Mouse (Mus musculus): ENCODE data around the gene Slc1a6. TPM values are rescaled to one million over a fixed set of nuclear protein-coding genes. Genes with fewer than 3 reads are reported as not detected.

The Slc1a6 gene
- polyA plus RNA-seq, 1 experiment from 2014 or later, result 1.1 TPM

DNA sequence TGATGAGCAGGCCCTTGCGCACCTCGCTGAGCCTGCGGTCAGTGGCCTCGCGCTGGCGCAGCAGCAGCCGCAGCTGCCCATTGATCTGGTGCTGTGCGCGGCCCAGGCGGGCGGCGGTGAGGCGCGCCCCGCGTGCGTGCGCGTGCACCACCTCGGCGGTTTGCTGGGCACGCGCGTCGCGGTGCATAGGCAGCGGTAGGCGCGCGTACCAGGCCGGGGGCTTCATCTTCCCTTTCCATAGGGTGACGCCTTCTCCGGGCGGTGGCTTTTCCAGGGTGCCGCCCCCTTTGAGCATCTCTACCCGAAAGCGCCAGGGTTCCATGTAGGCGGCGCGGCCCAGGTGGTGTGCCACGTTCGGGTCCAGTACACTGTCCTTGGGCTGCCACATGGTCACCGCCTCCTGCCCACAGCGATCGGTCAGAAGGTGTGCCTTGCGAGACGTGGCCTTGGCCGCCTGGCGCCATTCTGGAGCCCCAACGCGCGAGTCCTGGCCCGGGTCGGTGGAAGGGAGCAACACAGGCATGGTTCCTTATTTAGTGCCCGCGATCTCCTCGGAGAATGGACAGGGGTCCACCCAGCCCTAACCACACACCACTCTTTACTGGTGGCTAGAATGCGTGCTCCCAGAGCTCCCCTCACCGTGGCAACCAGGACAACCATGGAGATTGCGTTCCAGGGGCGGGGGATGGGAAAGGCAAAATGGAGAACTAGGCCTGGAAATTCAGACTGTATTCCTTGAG is 27.7 kb upstream of the Slc1a6 start, which contains the start of gene Ccdc105:
Ccdc105 (minus strand) TSS at position 614 of the 740 bp plus-strand sequence.
- Histone ChIP-seq H3K27me3 (ENCODE audit: control insufficient read depth, insufficient read depth, low read length) (no peaks in the 10 kb centered on the region), H3K36me3 (replicated peaks; ENCODE audit: control insufficient read depth, insufficient read depth, low read depth, low read length) (no peaks in the 10 kb centered on the region), H3K9ac (replicated peaks; ENCODE audit: low read length) (peak within 1 kb of the TSS; percentile 83), H3K4me1 (ENCODE audit: control insufficient read depth, insufficient read depth, low read length) (no peaks in the 10 kb centered on the region), H3K27ac (replicated peaks; ENCODE audit: low read depth, low read length) (no peak within 1 kb of the TSS), H3K4me3 (ENCODE audit: low read depth, low read length) (peak within 1 kb of the TSS; percentile 50), H3K4me2 (ENCODE audit: low read depth, low read length) (peak within 1 kb of the TSS; percentile 87), H3K9me3 (replicated peaks; ENCODE audit: control insufficient read depth, low read length) (no peaks in the 10 kb centered on the region)
- ATAC-seq (replicated peaks; ENCODE audit: insufficient number of reproducible peaks, low FRiP score, low TSS enrichment, low read depth), result peak; percentile 95
- under 1% methylated on average over 61 of the region's 61 CpGs for WGBS
- peak; percentile 91 for DNase-seq (ENCODE audit: low spot score)

DNA sequence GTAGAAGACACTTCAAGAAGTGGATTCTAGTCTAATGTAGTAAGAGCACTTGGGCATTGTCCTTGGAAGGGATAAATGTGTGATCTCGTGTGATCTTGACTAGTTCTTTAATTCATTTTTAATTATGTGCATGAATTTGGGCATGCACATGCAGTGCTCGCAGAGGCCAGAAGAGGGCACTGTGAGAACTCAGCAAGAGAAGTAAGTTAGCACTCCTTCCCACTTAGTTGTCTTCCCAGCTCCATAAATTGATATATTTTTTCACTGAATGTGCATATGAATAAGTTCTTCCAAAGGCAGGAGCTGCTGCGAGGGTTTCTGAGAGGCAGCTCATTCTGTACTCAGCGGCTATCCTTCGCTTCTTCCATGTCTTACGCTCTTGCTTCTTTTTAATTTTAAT is 24.3 kb upstream of the Slc1a6 start:
- 35% methylated on average over 6 of the region's 6 CpGs for WGBS
- no peak overlapping the region for H3K9ac ChIP-seq (replicated peaks; ENCODE audit: low read length)
- no peaks in the 10 kb centered on the region for H3K9me3 ChIP-seq (replicated peaks; ENCODE audit: control insufficient read depth, low read length)
- H3K36me3 ChIP-seq (replicated peaks; ENCODE audit: control insufficient read depth, insufficient read depth, low read depth, low read length), result no peaks in the 10 kb centered on the region
- ATAC-seq (replicated peaks; ENCODE audit: insufficient number of reproducible peaks, low FRiP score, low TSS enrichment, low read depth), result no peak
- no peaks in the 10 kb centered on the region for H3K4me1 ChIP-seq (ENCODE audit: control insufficient read depth, insufficient read depth, low read length)
- no peak overlapping the region for H3K4me2 ChIP-seq (ENCODE audit: low read depth, low read length)
- H3K4me3 ChIP-seq (ENCODE audit: low read depth, low read length), result no peak overlapping the region
- DNase-seq (ENCODE audit: low spot score), result peak; percentile 78
- no peaks in the 10 kb centered on the region for H3K27me3 ChIP-seq (ENCODE audit: control insufficient read depth, insufficient read depth, low read length)
- no peak overlapping the region for H3K27ac ChIP-seq (replicated peaks; ENCODE audit: low read depth, low read length)

- DNase-seq (ENCODE audit: low spot score), result no peak
- ATAC-seq (replicated peaks; ENCODE audit: insufficient number of reproducible peaks, low FRiP score, low TSS enrichment, low read depth), result no peak
- H3K9me3 ChIP-seq (replicated peaks; ENCODE audit: control insufficient read depth, low read length), result no peaks in the 10 kb centered on the region
- H3K4me1 ChIP-seq (ENCODE audit: control insufficient read depth, insufficient read depth, low read length), result no peaks in the 10 kb centered on the region
- H3K9ac ChIP-seq (replicated peaks; ENCODE audit: low read length), result no peak overlapping the region
- WGBS, result 88% methylated on average over 1 of the region's 1 CpGs
- no peaks in the 10 kb centered on the region for H3K27me3 ChIP-seq (ENCODE audit: control insufficient read depth, insufficient read depth, low read length)
- H3K27ac ChIP-seq (replicated peaks; ENCODE audit: low read depth, low read length), result no peak overlapping the region
- H3K36me3 ChIP-seq (replicated peaks; ENCODE audit: control insufficient read depth, insufficient read depth, low read depth, low read length), result no peaks in the 10 kb centered on the region
- H3K4me2 ChIP-seq (ENCODE audit: low read depth, low read length), result no peak overlapping the region
- H3K4me3 ChIP-seq (ENCODE audit: low read depth, low read length), result no peak overlapping the region
Measured at GRCm38 (mm10) chr10:78765570-78765969, 14.7 kb upstream of the Slc1a6 start.

- Histone ChIP-seq H3K36me3 (replicated peaks; ENCODE audit: control insufficient read depth, insufficient read depth, low read depth, low read length) (no peaks in the 10 kb centered on the region), H3K27ac (replicated peaks; ENCODE audit: low read depth, low read length) (no peak overlapping the region), H3K4me3 (ENCODE audit: low read depth, low read length) (no peak overlapping the region), H3K9me3 (replicated peaks; ENCODE audit: control insufficient read depth, low read length) (no peaks in the 10 kb centered on the region), H3K4me1 (ENCODE audit: control insufficient read depth, insufficient read depth, low read length) (no peaks in the 10 kb centered on the region), H3K4me2 (ENCODE audit: low read depth, low read length) (no peak overlapping the region), H3K27me3 (ENCODE audit: control insufficient read depth, insufficient read depth, low read length) (no peaks in the 10 kb centered on the region), H3K9ac (replicated peaks; ENCODE audit: low read length) (no peak overlapping the region)
- 48% methylated on average over 4 of the region's 4 CpGs for WGBS
- ATAC-seq (replicated peaks; ENCODE audit: insufficient number of reproducible peaks, low FRiP score, low TSS enrichment, low read depth) (0 out of 2 replicates have a peak, but pooled peaks have one; percentile 30), DNase-seq (ENCODE audit: low spot score) (no peak)
Measured at GRCm38 (mm10) chr10:78775830-78776229, 4.5 kb upstream of the Slc1a6 start.

DNA sequence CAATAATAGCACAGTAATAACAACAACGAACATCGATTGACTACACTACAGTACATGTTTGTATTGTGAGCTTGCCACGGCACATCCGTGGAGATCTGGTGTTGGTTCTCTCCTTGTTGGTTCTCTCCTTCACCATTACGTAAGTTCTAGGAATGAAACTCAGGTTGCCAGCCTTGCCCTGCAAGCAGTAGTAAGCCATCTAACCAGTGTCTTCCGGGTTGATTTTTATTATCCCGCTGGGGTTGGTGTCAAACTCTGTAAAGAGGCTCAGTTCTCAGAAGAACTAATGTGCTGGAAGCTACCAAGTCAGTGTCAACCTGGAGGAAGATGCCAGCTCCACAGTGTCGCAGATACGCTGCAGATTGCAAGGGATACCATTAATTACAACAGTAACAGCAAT is 769 bp upstream of the Slc1a6 start:
- WGBS, result 64% methylated on average over 9 of the region's 9 CpGs
- no peaks in the 10 kb centered on the region for H3K9me3 ChIP-seq (replicated peaks; ENCODE audit: control insufficient read depth, low read length)
- no peak for ATAC-seq (replicated peaks; ENCODE audit: insufficient number of reproducible peaks, low FRiP score, low TSS enrichment, low read depth)
- H3K4me2 ChIP-seq (ENCODE audit: low read depth, low read length), result peak overlapping the region; percentile 99
- H3K9ac ChIP-seq (replicated peaks; ENCODE audit: low read length), result no peak overlapping the region; the same call in 1 of the 2 replicates
- H3K4me3 ChIP-seq (ENCODE audit: low read depth, low read length), result peak overlapping the region; percentile 56
- H3K36me3 ChIP-seq (replicated peaks; ENCODE audit: control insufficient read depth, insufficient read depth, low read depth, low read length), result no peaks in the 10 kb centered on the region
- no peaks in the 10 kb centered on the region for H3K4me1 ChIP-seq (ENCODE audit: control insufficient read depth, insufficient read depth, low read length)
- no peak overlapping the region for H3K27ac ChIP-seq (replicated peaks; ENCODE audit: low read depth, low read length)
- peak; percentile 2 for DNase-seq (ENCODE audit: low spot score)
- H3K27me3 ChIP-seq (ENCODE audit: control insufficient read depth, insufficient read depth, low read length), result no peaks in the 10 kb centered on the region

DNA sequence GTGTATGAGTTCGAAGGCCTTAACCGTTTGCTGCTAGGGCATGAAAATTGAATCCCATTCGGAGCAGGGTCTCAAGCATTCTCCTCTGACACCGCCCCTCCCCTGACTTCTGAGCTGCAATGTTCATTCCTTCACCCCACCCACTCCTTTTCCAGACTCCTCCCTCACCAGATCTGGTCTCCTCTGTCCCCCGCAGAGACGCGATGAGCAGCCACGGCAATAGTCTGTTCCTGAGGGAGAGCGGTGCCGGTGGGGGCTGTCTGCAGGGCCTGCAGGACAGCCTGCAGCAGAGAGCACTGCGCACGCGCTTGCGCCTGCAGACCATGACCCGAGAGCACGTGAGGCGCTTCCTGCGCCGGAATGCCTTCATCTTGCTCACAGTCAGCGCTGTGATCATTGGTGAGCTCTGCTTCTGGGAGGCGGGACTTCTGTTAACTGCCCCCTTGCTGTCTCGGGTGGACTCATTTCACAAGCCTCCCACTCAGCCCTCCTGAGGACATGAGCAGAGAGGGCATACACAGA is 7.3 kb downstream of the Slc1a6 start:
- WGBS, result 5% methylated on average over 22 of the region's 22 CpGs
- H3K27ac ChIP-seq (replicated peaks; ENCODE audit: low read depth, low read length), result no peak overlapping the region
- no peaks in the 10 kb centered on the region for H3K9me3 ChIP-seq (replicated peaks; ENCODE audit: control insufficient read depth, low read length)
- peak; percentile 93 for ATAC-seq (replicated peaks; ENCODE audit: insufficient number of reproducible peaks, low FRiP score, low TSS enrichment, low read depth)
- DNase-seq (ENCODE audit: low spot score), result peak; percentile 84
- peak overlapping the region; percentile 43 for H3K4me2 ChIP-seq (ENCODE audit: low read depth, low read length)
- H3K4me1 ChIP-seq (ENCODE audit: control insufficient read depth, insufficient read depth, low read length), result no peaks in the 10 kb centered on the region
- peak overlapping the region; percentile 27 for H3K4me3 ChIP-seq (ENCODE audit: low read depth, low read length)
- H3K27me3 ChIP-seq (ENCODE audit: control insufficient read depth, insufficient read depth, low read length), result no peaks in the 10 kb centered on the region
- H3K36me3 ChIP-seq (replicated peaks; ENCODE audit: control insufficient read depth, insufficient read depth, low read depth, low read length), result no peaks in the 10 kb centered on the region
- peak overlapping the region; percentile 58 for H3K9ac ChIP-seq (replicated peaks; ENCODE audit: low read length)

- H3K4me1 ChIP-seq (ENCODE audit: control insufficient read depth, insufficient read depth, low read length), result no peaks in the 10 kb centered on the region
- no peak overlapping the region for H3K4me2 ChIP-seq (ENCODE audit: low read depth, low read length)
- ATAC-seq (replicated peaks; ENCODE audit: insufficient number of reproducible peaks, low FRiP score, low TSS enrichment, low read depth) (no peak), DNase-seq (ENCODE audit: low spot score) (no peak)
- no peaks in the 10 kb centered on the region for H3K27me3 ChIP-seq (ENCODE audit: control insufficient read depth, insufficient read depth, low read length)
- H3K4me3 ChIP-seq (ENCODE audit: low read depth, low read length), result no peak overlapping the region
- 42% methylated on average over 1 of the region's 1 CpGs for WGBS
- H3K9ac ChIP-seq (replicated peaks; ENCODE audit: low read length), result no peak overlapping the region
- H3K9me3 ChIP-seq (replicated peaks; ENCODE audit: control insufficient read depth, low read length), result no peaks in the 10 kb centered on the region
- H3K36me3 ChIP-seq (replicated peaks; ENCODE audit: control insufficient read depth, insufficient read depth, low read depth, low read length), result no peaks in the 10 kb centered on the region
- H3K27ac ChIP-seq (replicated peaks; ENCODE audit: low read depth, low read length), result no peak overlapping the region
Measured at GRCm38 (mm10) chr10:78790561-78790960, 10.3 kb downstream of the Slc1a6 start.

DNA sequence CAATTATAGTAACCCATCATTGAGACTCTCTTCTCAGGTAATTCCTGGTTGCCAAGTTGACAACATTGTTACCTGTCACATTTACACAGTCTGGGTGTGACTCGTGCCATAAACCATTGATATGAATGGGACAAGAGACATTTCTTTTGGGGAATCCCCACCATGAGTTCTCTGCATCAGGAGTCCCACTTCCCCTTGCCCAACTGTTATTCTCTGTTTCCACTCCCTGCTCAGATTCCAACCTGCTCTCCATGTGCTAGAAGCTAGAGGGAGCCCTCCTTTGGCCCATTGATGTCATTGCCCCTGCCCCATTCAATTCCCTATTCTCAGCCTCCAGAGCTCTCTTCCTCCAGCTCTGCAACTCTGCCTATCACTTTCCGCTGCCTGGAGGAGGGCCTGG is 21.2 kb downstream of the Slc1a6 start:
- WGBS, result 85% methylated on average over 2 of the region's 2 CpGs
- H3K9ac ChIP-seq (replicated peaks; ENCODE audit: low read length), result no peak overlapping the region
- H3K27me3 ChIP-seq (ENCODE audit: control insufficient read depth, insufficient read depth, low read length), result no peaks in the 10 kb centered on the region
- ATAC-seq (replicated peaks; ENCODE audit: insufficient number of reproducible peaks, low FRiP score, low TSS enrichment, low read depth) (no peak), DNase-seq (ENCODE audit: low spot score) (no peak)
- no peak overlapping the region for H3K27ac ChIP-seq (replicated peaks; ENCODE audit: low read depth, low read length)
- H3K36me3 ChIP-seq (replicated peaks; ENCODE audit: control insufficient read depth, insufficient read depth, low read depth, low read length), result no peaks in the 10 kb centered on the region
- no peak overlapping the region for H3K4me3 ChIP-seq (ENCODE audit: low read depth, low read length)
- no peaks in the 10 kb centered on the region for H3K9me3 ChIP-seq (replicated peaks; ENCODE audit: control insufficient read depth, low read length)
- H3K4me1 ChIP-seq (ENCODE audit: control insufficient read depth, insufficient read depth, low read length), result no peaks in the 10 kb centered on the region
- no peak overlapping the region for H3K4me2 ChIP-seq (ENCODE audit: low read depth, low read length)
